Mouse (Mus musculus): ENCODE data around the gene Aff2.

- TF ChIP-seq POLR2A (IDR thresholded peaks at IDR 0.05; ENCODE audit: insufficient read depth, low read depth, low read length) (no peak), CTCF (IDR thresholded peaks at IDR 0.05) (no peak)
Measured at GRCm38 (mm10) chrX:69698840-69699239, 338.7 kb downstream of the Aff2 start.

Measured in heart, adult 2 months (tissue).